Mouse (Mus musculus): ENCODE measurements around the gene Nlrp4a.
"Not testable (repeated sequence)": the region's sequence is repeated elsewhere in the genome, so short reads cannot be mapped to it uniquely, and the experiment has no call there.

DNA sequence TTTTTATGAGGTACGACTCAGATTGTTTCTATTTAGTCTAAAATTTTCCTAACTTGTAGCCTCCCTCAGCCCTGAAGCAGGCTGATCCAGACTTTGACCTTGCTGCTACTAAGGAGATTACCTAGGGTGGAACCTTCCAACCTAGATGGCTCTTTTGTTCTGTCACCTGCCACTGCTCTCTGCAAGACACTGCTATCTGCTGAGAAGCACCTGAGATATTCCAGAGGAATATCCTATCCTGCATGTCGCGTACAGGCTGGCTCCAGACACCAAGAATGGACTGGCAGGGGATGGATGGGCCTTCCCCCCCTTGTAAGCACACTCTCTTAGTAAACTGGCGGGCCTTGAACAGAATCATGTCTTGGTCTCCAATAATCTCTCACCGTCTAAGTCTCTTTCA is 48.2 kb upstream of the Nlrp4a start:
- TF ChIP-seq CTCF (IDR thresholded peaks at IDR 0.05); POLR2A (IDR thresholded peaks at IDR 0.05; ENCODE audit: insufficient read depth, low read depth, low read length); EP300 (IDR thresholded peaks at IDR 0.05; ENCODE audit: insufficient read depth, low read depth, low read length): not testable (repeated sequence)
